Mouse (Mus musculus) intestine, postnatal 0 days (tissue): Measurements from ENCODE around the gene Btn1a1. TPM values are rescaled to one million over a fixed set of nuclear protein-coding genes. Genes with fewer than 3 reads are reported as not detected.

Source experiments
- ATAC-seq: fragments of 200-750 bp; cut with Nextera tagmentation; 2 replicates; pipeline ENCODE4 v1.8.0; 2017; ENCODE audit warnings: mild to moderate bottlenecking, moderate TSS enrichment, moderate library complexity
- H3K27ac ChIP-seq: fragments of 300-500 bp; sonication (generic); 2 replicates; pipeline ENCODE4 v1.5.1; 2014; ENCODE audit warnings: mild to moderate bottlenecking, low read depth, low read length, moderate library complexity
- H3K27me3 ChIP-seq: fragments of 300-500 bp; sonication (generic); replicated peaks from 2 replicates; pipeline ENCODE4 v1.6.1; 2014; ENCODE audit warnings: low read length, mixed read lengths; ENCODE audit not compliant: control insufficient read depth, insufficient read depth
- H3K36me3 ChIP-seq: fragments of 300-500 bp; sonication (generic); 2 replicates; pipeline ENCODE4 v1.6.1; 2014; ENCODE audit warnings: mild to moderate bottlenecking, moderate library complexity; ENCODE audit not compliant: control insufficient read depth, insufficient read depth
- H3K4me1 ChIP-seq: fragments of 300-500 bp; sonication (generic); replicated peaks from 2 replicates; pipeline ENCODE4 v1.6.1; 2014; ENCODE audit warnings: antibody characterized with exemption, low read length, mixed read lengths; ENCODE audit not compliant: control insufficient read depth, insufficient read depth
- H3K4me2 ChIP-seq: fragments of 300-500 bp; sonication (generic); replicated peaks from 2 replicates; pipeline ENCODE4 v1.6.1; 2014; ENCODE audit warnings: low read depth, mild to moderate bottlenecking, moderate library complexity
- H3K4me3 ChIP-seq: fragments of 300-500 bp; sonication (generic); 2 replicates; pipeline ENCODE4 v1.5.1; 2014; ENCODE audit warnings: low read depth, low read length
- H3K9ac ChIP-seq: fragments of 300-500 bp; sonication (generic); 2 replicates; pipeline ENCODE4 v1.6.1; 2014; ENCODE audit warnings: mild to moderate bottlenecking, low read depth, low read length
- H3K9me3 ChIP-seq: fragments of 300-500 bp; sonication (generic); 2 replicates; pipeline ENCODE4 v1.6.1; 2016; ENCODE audit warnings: mixed run types; ENCODE audit not compliant: control insufficient read depth
- CTCF ChIP-seq: sonication (generic); IDR thresholded peaks from 2 replicates; pipeline ENCODE4 v1.5.1; 2016; ENCODE audit warnings: low read depth, mild to moderate bottlenecking, control low read depth, antibody characterized with exemption, moderate library complexity
- WGBS: fragments of 180-500 bp; shearing (Covaris S2); extraction: QIAGEN DNeasy Blood & Tissue Kit; methylation state at CpG from one replicate; pipeline ENCODE4 v1.1.7; 2014; 5-methylcytosine and 5-hydroxymethylcytosine counted together
- polyA plus RNA-seq: library from polyadenylated mRNA; unstranded; fragments of >200 nt; fragmentation: Nextera tagmentation; extraction: Ambion mirVana; gene quantifications from 2 replicates; pipeline ENCODE4 v1.2.1, GENCODE M21; 2015

Gene Btn1a1
- polyA plus RNA-seq, 1 experiment from 2014 or later = not detected

DNA sequence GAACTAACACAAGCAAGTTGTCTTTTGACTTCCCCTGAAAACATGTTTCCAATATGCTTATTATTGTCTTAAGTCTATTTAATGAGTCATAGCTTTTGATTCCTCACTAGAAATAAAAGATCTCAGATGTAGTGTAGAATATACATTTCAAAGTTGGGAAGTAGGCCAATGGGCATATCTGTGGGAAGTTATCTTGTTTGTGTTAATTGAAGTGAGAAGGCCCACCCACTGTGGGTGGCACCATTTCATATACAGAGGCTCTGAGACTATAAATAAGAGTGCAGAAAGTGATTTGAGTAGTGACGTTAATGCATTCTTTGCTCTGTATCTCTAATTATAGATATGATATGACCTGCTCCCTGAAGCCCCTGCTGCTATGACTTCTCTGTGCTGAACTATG, 25.2 kb upstream of the Btn1a1 start:
- H3K4me1 ChIP-seq = no peaks in the 10 kb centered on the region
- H3K27me3 ChIP-seq = no peaks in the 10 kb centered on the region
- H3K27ac ChIP-seq = no peak overlapping the region
- H3K9ac ChIP-seq = no peak overlapping the region
- no peaks in the 10 kb centered on the region for H3K9me3 ChIP-seq
- 58% methylated on average over 1 of the region's 1 CpGs for WGBS
- no peak for TF ChIP-seq CTCF
- no peak overlapping the region for H3K4me2 ChIP-seq
- H3K36me3 ChIP-seq = no peaks in the 10 kb centered on the region
- H3K4me3 ChIP-seq = no peak overlapping the region
- no peak for ATAC-seq

DNA sequence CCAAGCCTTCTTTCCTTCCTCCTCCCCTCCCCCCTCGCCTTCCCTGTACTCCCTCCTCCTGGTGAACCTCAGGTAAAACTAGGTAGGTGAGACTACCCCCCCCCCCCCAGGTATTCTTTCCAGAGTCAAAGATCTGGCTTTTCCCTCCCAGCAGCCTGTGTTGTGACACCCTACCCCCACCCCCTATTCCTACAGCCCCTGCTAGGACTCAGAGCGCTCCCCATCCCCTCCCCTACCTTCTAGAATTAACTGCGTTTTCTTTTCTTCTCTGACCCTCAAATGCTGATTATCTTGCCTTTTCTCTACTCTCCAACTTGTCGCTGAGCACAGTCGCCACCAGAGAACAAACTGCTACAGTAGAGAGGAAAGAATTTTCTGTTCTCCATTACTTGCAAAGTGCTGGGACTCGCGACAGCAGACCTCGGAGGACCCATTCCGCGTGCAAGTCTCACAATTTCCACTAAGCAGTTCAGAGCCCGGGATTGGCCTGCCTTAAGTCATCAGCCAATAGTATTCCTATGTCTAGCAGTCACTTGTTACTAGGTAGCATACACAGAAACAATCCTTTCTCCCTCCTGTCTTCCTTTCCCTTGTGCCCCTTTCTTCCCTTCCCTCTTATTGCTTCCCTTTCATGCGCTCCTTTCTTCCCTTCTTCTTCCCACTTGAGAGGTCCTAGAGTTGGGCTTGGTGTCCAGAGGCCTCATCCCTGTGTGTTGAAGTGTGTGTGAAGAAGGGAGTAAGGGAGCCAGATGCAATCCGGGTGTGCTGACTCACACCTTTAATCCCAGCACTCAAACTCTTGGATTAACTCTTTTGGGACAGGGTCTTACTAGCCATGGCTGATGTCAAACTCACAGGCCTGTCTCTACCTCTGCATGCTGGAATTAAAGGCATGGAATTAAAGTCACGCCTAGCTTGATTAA, 23.0 kb upstream of the Btn1a1 start, which contains the start of gene Btn2a2:
Btn2a2 (minus strand) TSS at position 458 of the 923 bp plus-strand sequence.
- H3K4me2 ChIP-seq = peak within 1 kb of the TSS; percentile 58
- peak; percentile 91 for ATAC-seq
- H3K27ac ChIP-seq = no peak within 1 kb of the TSS
- WGBS = 6% methylated on average over 13 of the region's 14 CpGs
- no peak within 1 kb of the TSS for H3K9ac ChIP-seq
- H3K27me3 ChIP-seq = no peaks in the 10 kb centered on the region
- H3K4me1 ChIP-seq = no peaks in the 10 kb centered on the region
- TF ChIP-seq CTCF = no peak
- no peaks in the 10 kb centered on the region for H3K9me3 ChIP-seq
- peak within 1 kb of the TSS; percentile 22 for H3K4me3 ChIP-seq
- no peaks in the 10 kb centered on the region for H3K36me3 ChIP-seq

DNA sequence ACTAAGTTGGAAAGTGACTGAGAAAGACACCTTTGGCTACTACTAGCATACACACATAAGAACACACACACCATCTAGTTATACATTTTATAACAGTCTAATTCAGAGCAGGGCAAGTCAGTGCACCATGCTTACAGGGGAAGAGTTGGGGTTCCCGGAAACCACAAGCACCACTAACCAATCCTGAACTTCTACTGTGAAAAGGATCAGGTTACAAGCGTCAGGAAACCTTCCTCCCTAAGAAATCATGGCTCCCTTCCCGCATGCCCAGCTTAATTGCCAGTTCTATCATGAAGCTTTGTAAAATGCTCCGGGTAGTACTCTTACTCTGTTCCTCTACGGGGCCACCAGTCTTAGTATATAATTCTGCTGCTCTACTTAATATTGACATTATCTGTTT, 19.6 kb upstream of the Btn1a1 start:
- Histone ChIP-seq H3K9me3 (no peaks in the 10 kb centered on the region), H3K9ac (no peak overlapping the region), H3K4me1 (no peaks in the 10 kb centered on the region), H3K27ac (no peak overlapping the region), H3K36me3 (no peaks in the 10 kb centered on the region), H3K4me2 (no peak overlapping the region), H3K4me3 (no peak overlapping the region), H3K27me3 (no peaks in the 10 kb centered on the region)
- 42% methylated on average over 5 of the region's 5 CpGs for WGBS
- ATAC-seq = no peak
- TF ChIP-seq CTCF = no peak

DNA sequence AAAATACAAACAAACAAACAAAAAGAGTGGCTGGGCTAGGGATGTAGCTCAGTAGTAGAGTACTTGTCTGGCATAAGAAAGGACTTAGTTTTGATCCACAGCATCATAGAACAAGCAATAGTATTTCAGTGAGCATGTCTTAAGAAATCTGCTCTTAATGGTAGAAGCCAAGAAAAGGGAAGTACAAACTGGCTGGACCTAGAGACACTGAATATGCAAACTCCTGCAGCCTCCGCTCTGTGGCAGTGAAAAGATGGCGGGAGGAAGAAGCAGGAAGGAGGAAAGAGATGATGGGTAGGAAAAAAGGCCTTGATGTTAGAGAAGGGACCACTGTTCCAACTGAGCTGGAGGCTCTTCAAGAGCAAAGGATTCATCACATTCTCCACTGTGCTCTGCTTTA, 17.5 kb upstream of the Btn1a1 start:
- no peak overlapping the region for H3K4me2 ChIP-seq
- H3K9ac ChIP-seq = no peak overlapping the region
- no peak for ATAC-seq
- no peaks in the 10 kb centered on the region for H3K27me3 ChIP-seq
- no peak for TF ChIP-seq CTCF
- H3K27ac ChIP-seq = no peak overlapping the region
- whole genome bisulfite sequencing = 95% methylated on average over 2 of the region's 2 CpGs
- H3K36me3 ChIP-seq = no peaks in the 10 kb centered on the region
- H3K4me3 ChIP-seq = no peak overlapping the region
- H3K9me3 ChIP-seq = no peaks in the 10 kb centered on the region
- no peaks in the 10 kb centered on the region for H3K4me1 ChIP-seq

DNA sequence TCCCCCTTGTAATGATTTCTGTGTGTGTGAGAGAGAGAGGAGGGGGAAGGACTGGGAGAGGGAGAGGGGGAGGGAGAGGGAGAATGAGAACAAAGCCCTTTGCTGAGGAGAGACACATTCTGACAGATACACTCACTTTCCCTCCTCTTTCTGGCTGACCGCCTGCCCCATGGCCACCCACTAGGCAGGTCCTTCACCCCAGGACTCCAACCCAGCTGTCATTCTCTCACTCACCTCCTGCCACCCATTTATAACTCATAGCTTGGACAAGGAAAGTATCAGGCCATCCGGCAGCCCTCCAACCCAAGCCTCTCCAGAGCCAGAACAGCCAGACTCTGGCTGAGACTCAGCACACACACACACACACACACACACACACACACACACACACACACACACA, 10.0 kb upstream of the Btn1a1 start:
- Histone ChIP-seq H3K4me2 (no peak overlapping the region), H3K9ac (no peak overlapping the region), H3K9me3 (no peaks in the 10 kb centered on the region), H3K4me1 (no peaks in the 10 kb centered on the region), H3K27me3 (no peaks in the 10 kb centered on the region), H3K4me3 (no peak overlapping the region), H3K36me3 (no peaks in the 10 kb centered on the region), H3K27ac (no peak overlapping the region)
- 36% methylated on average over 2 of the region's 2 CpGs for WGBS
- no peak for TF ChIP-seq CTCF
- no peak for ATAC-seq

DNA sequence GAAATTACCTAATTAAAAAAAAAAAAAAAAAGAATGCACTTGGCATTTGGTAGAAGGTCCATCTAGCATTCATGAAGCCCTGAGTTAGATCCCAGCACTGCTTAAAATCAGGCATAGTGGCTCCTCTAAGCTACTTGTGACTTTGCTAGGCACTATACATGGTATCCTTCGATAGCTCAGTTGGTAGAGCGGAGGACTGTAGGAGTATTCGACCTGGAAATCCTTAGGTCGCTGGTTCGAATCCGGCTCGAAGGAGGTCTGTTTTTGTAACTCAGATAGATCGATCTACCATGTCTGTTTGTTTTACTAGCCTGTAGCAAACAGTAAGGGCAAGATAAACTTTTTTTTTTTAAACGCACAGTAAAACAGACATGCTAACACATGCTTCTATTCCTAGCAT, 1.2 kb upstream of the Btn1a1 start:
- Histone ChIP-seq H3K4me1 (0 out of 2 replicates have a peak, but pooled peaks cover 3% of the 10 kb centered on the region), H3K27ac (no peak overlapping the region), H3K9ac (no peak overlapping the region), H3K36me3 (no peaks in the 10 kb centered on the region), H3K4me2 (no peak overlapping the region), H3K27me3 (no peaks in the 10 kb centered on the region), H3K9me3 (no peaks in the 10 kb centered on the region), H3K4me3 (no peak overlapping the region)
- TF ChIP-seq CTCF = no peak
- 5% methylated on average over 9 of the region's 9 CpGs for WGBS
- peak; percentile 67; the same call in 1 of the 2 replicates for ATAC-seq
